Mouse (Mus musculus) lung, embryonic 14.5 days (tissue): ENCODE measurements around the gene Bnip3. TPM values are rescaled to one million over a fixed set of nuclear protein-coding genes. Genes with fewer than 3 reads are reported as not detected.
A peak's percentile ranks its signal among the peaks of the same experiment; 100 is the strongest.

ENCODE experiments used
- ATAC-seq: fragments of 200-750 bp; cut with Nextera tagmentation; 2 replicates; pipeline ENCODE4 v1.8.0; 2017; ENCODE audit warnings: mild to moderate bottlenecking, moderate TSS enrichment, moderate library complexity; ENCODE audit not compliant: insufficient read depth
- DNase-seq: peaks from one replicate; pipeline ENCODE4 v3.0.0-alpha.2; 2015
- H3K27ac ChIP-seq: fragments of 300-500 bp; sonication (generic); 2 replicates; pipeline ENCODE4 v1.5.1; 2014; ENCODE audit warnings: low read depth, mild to moderate bottlenecking, moderate library complexity
- H3K27me3 ChIP-seq: fragments of 300-500 bp; sonication (generic); 2 replicates; pipeline ENCODE4 v1.6.1; 2014; ENCODE audit warnings: low read length, control low read depth; ENCODE audit not compliant: insufficient read depth
- H3K36me3 ChIP-seq: fragments of 300-500 bp; sonication (generic); 2 replicates; pipeline ENCODE4 v1.6.1; 2014; ENCODE audit warnings: control low read depth; ENCODE audit not compliant: insufficient read depth
- H3K4me1 ChIP-seq: fragments of 300-500 bp; sonication (generic); 2 replicates; pipeline ENCODE4 v1.6.1; 2014; ENCODE audit warnings: antibody characterized with exemption, control low read depth; ENCODE audit not compliant: insufficient read depth
- H3K4me2 ChIP-seq: fragments of 300-500 bp; sonication (generic); 2 replicates; pipeline ENCODE4 v1.6.1; 2014; ENCODE audit warnings: mild to moderate bottlenecking
- H3K4me3 ChIP-seq: fragments of 300-500 bp; sonication (generic); 2 replicates; pipeline ENCODE4 v1.5.1; 2014; ENCODE audit warnings: low read depth, low read length
- H3K9ac ChIP-seq: fragments of 300-500 bp; sonication (generic); 2 replicates; pipeline ENCODE4 v1.6.1; 2014
- H3K9me3 ChIP-seq: fragments of 300-500 bp; sonication (generic); 2 replicates; pipeline ENCODE4 v1.6.1; 2016; ENCODE audit warnings: low read depth, low read length, control low read depth
- CTCF ChIP-seq: IDR thresholded peaks from 2 replicates; pipeline ENCODE4 v1.5.1; 2016; ENCODE audit warnings: antibody characterized with exemption, low read depth
- WGBS: fragments of 180-500 bp; shearing (Covaris S2); extraction: QIAGEN DNeasy Blood & Tissue Kit; methylation state at CpG from one replicate; pipeline ENCODE4 v1.1.7; 2014; 5-methylcytosine and 5-hydroxymethylcytosine counted together
- polyA plus RNA-seq: library from polyadenylated mRNA; unstranded; fragments of >200 nt; fragmentation: Nextera tagmentation; extraction: Ambion mirVana; gene quantifications from 2 replicates; pipeline ENCODE4 v1.2.1, GENCODE M21; 2014

Gene Bnip3
- polyA plus RNA-seq, 1 experiment from 2014 or later: 76.5 TPM

DNA sequence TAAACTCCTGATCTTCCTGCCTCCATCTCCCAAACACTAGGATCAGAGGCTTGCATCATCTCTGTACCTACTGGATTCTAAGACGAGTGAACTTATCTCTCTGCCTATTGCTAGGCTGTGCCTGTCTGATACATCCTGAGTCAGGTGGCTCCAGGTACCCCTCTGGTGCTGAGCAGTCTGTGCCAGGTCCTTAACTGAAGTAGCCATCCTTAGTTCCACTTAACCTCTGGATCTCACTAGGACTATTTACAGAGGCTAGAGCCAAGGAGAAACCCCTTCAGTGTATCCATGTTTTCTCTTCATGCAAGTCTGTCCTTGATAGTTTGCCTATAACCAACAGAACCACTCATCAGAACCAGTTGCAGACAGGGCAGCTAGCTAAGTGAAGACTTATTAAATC lies 2.9 kb downstream of the Bnip3 start:
- no peak for TF ChIP-seq CTCF
- H3K9me3 ChIP-seq: no peaks in the 10 kb centered on the region
- ATAC-seq: no peak
- WGBS: 55% methylated on average over 1 of the region's 1 CpGs
- peak overlapping the region; percentile 76 for H3K4me2 ChIP-seq
- H3K36me3 ChIP-seq: no peaks in the 10 kb centered on the region
- H3K4me1 ChIP-seq: peaks cover 7% of the 10 kb centered on the region; the same call in 1 of the 2 replicates
- H3K27ac ChIP-seq: 0 out of 2 replicates have a peak overlapping the region, but pooled peaks have one; percentile 3
- peak overlapping the region; percentile 69; the same call in 1 of the 2 replicates for H3K4me3 ChIP-seq
- DNase-seq: no peak
- peak overlapping the region; percentile 20; the same call in 1 of the 2 replicates for H3K9ac ChIP-seq
- no peaks in the 10 kb centered on the region for H3K27me3 ChIP-seq

DNA sequence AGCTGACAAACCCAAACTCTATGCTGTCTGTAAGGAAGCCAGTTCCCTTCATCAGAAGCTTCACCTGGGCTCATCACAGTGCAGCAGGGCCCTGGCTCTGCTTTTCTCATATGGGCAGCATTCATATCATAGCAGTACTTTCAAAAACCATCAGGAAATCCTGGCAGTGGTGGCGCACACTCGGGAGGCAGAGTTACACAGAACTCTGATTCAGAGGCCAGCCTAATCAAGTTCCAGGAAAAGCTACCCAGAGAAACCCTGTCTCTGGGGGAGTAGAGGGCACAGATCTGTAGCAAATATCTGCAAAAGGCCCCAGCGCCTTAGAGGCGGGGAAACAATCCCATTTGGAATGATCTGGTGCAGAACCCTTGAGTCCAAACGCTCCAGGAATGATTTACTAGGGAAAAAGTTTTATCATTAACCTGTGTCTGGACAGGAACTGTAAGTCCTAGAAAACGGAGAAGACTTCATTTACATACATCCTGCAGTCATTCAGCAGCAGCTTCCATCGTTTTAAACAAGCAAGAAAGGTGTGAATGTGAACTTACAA lies 5.4 kb downstream of the Bnip3 start:
- no peak for ATAC-seq

GRCm38 (mm10) chr7:138898743-138899142 lies 10.6 kb downstream of the Bnip3 start:
- TF ChIP-seq CTCF: no peak
- Histone ChIP-seq H3K9ac (no peak overlapping the region), H3K27ac (no peak overlapping the region), H3K4me1 (no peaks in the 10 kb centered on the region), H3K9me3 (no peaks in the 10 kb centered on the region), H3K36me3 (peaks cover 39% of the 10 kb centered on the region), H3K27me3 (no peaks in the 10 kb centered on the region), H3K4me2 (no peak overlapping the region), H3K4me3 (no peak overlapping the region)
- 80% methylated on average over 4 of the region's 4 CpGs for WGBS
- DNase-seq (no peak), ATAC-seq (no peak)

More for the DNA sequence above, 5.4 kb downstream of the Bnip3 start:
- Histone ChIP-seq H3K27me3 (no peaks in the 10 kb centered on the region), H3K4me3 (no peak overlapping the region), H3K9ac (no peak overlapping the region), H3K9me3 (no peaks in the 10 kb centered on the region), H3K27ac (no peak overlapping the region), H3K4me2 (no peak overlapping the region), H3K36me3 (no peaks in the 10 kb centered on the region), H3K4me1 (peaks cover 7% of the 10 kb centered on the region; the same call in 1 of the 2 replicates)
- WGBS: 52% methylated on average over 7 of the region's 7 CpGs
- TF ChIP-seq CTCF: no peak
- no peak for DNase-seq

DNA sequence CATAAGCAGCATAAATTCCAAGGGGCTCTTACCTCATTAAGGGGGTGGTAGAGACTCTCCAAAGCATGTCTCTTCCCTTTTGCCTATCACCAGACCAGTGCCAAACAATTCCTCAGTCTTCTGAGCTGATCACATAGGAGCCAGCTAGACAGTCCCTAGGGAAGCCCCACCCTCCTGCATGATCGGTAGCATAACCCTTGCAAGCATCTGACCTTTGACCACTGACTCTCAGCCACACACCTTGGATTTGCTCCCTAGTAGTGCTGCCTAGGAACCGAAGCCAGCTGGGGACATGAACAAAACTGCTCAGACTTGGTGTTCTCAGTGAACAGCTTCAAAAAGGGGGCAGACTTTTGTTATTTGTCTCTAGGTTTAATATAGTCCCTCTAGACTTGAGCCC lies 11.2 kb downstream of the Bnip3 start:
- H3K4me3 ChIP-seq: no peak overlapping the region
- H3K36me3 ChIP-seq: peaks cover 42% of the 10 kb centered on the region
- H3K9me3 ChIP-seq: no peaks in the 10 kb centered on the region
- no peak overlapping the region for H3K27ac ChIP-seq
- 55% methylated on average over 2 of the region's 2 CpGs for WGBS
- no peak for ATAC-seq
- H3K4me1 ChIP-seq: no peaks in the 10 kb centered on the region
- H3K27me3 ChIP-seq: no peaks in the 10 kb centered on the region
- DNase-seq: no peak
- no peak for TF ChIP-seq CTCF
- no peak overlapping the region for H3K4me2 ChIP-seq
- H3K9ac ChIP-seq: no peak overlapping the region

- Histone ChIP-seq H3K4me3 (no peak overlapping the region), H3K9me3 (no peaks in the 10 kb centered on the region), H3K4me2 (no peak overlapping the region), H3K36me3 (peaks cover 45% of the 10 kb centered on the region), H3K27me3 (no peaks in the 10 kb centered on the region), H3K27ac (no peak overlapping the region), H3K4me1 (no peaks in the 10 kb centered on the region), H3K9ac (no peak overlapping the region)
- DNase-seq: no peak
- no peak for TF ChIP-seq CTCF
- 81% methylated on average over 13 of the region's 13 CpGs for WGBS
- peak; percentile 35; the same call in 1 of the 2 replicates for ATAC-seq
Observed at GRCm38 (mm10) chr7:138885365-138886289, 23.7 kb downstream of the Bnip3 start.

GRCm38 (mm10) chr7:138883724-138884123 lies 25.6 kb downstream of the Bnip3 start:
- H3K4me3 ChIP-seq: no peak overlapping the region
- no peaks in the 10 kb centered on the region for H3K9me3 ChIP-seq
- no peak for DNase-seq
- H3K27me3 ChIP-seq: no peaks in the 10 kb centered on the region
- no peak overlapping the region for H3K9ac ChIP-seq
- TF ChIP-seq CTCF: no peak
- no peak for ATAC-seq
- no peak overlapping the region for H3K27ac ChIP-seq
- H3K36me3 ChIP-seq: peaks cover 64% of the 10 kb centered on the region
- no peaks in the 10 kb centered on the region for H3K4me1 ChIP-seq
- no peak overlapping the region for H3K4me2 ChIP-seq
- WGBS: 92% methylated on average over 3 of the region's 3 CpGs

DNA sequence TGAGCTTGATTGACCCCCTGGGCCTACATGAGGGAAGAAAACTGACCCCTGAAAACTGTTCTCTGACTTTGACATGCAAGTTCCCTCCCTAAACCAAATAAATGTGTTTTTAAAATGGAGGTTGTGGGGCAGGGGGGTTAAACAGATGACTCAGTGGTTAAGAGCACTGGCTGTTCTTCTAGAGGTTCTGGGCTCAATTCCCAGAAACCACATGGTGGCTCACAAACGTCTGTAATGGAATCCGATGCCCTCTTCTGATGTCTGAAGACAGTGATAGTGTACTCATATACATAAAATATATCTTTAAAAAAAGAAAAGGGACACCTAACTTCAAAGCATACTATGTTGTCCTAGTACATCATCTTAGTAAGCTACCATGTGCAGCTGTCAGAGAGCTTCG lies 34.3 kb downstream of the Bnip3 start:
- DNase-seq: no peak
- no peak overlapping the region for H3K9ac ChIP-seq
- no peak for TF ChIP-seq CTCF
- no peaks in the 10 kb centered on the region for H3K9me3 ChIP-seq
- 74% methylated on average over 3 of the region's 3 CpGs for WGBS
- H3K36me3 ChIP-seq: peaks cover 96% of the 10 kb centered on the region
- H3K27me3 ChIP-seq: no peaks in the 10 kb centered on the region
- H3K27ac ChIP-seq: no peak overlapping the region
- H3K4me2 ChIP-seq: no peak overlapping the region
- no peak for ATAC-seq
- H3K4me1 ChIP-seq: no peaks in the 10 kb centered on the region
- no peak overlapping the region for H3K4me3 ChIP-seq
